23 mouse cellular contexts compared by ENCODE assay signal in the genomic region with DNA sequence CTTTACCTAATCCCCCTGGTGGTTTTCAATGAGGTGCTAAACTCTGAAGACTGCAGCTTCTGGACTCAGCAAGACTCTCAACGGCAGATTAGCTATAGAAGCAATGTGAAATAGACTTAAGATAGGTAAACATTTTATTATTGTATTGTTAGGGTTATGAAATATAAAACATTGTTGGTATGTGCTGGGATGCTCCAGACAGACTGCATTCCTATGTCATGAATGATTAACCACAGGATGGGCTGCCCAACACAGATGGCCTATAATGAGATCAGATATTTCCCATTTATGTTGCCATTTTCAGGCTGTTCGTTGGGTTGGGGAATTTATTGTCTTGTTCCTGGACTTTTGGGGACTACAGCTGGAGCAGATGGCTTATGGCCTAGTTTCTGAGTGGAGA.
"Had no signal": no experiment of that assay in that cellular context is flagged by ENCODE, and none has a peak within 500 bp of the region (broad histone marks: within the 10 kb centered on the region; RNA-seq: fewer than 3 reads in every experiment).

No protein-coding gene starts in this region.

- H3K27ac ChIP-seq: heart, embryonic 10.5 days; hindbrain, embryonic 10.5 days; hindbrain, embryonic 12.5 days; hindbrain, embryonic 14.5 days; intestine, embryonic 15.5 days; kidney, embryonic 15.5 days; kidney, postnatal 0 days; limb, embryonic 10.5 days; limb, embryonic 12.5 days; liver, embryonic 13.5 days had no signal

- DNase-seq: gastrocnemius, postnatal 10 days; gastrocnemius, postnatal 25 days; heart, adult 18-20 months; heart, postnatal 10 days; heart, postnatal 4 days; kidney, adult 2 months; kidney, adult 9 months; kidney, postnatal 14 days; kidney, postnatal 36 days; layer of hippocampus, adult 9-11 months; layer of hippocampus, postnatal 36 days; liver; liver, embryonic 13.5 days had no signal

- H3K36me3 ChIP-seq: heart, embryonic 10.5 days; heart, embryonic 12.5 days; hindbrain, embryonic 10.5 days; hindbrain, embryonic 12.5 days; intestine, embryonic 15.5 days; kidney, embryonic 15.5 days; limb, embryonic 10.5 days; limb, embryonic 12.5 days; liver, embryonic 13.5 days had no signal

- H3K27me3 ChIP-seq: heart, embryonic 12.5 days; hindbrain, embryonic 12.5 days; intestine, embryonic 15.5 days; kidney, embryonic 15.5 days; limb, embryonic 12.5 days; liver, embryonic 13.5 days had no signal

- H3K4me3 ChIP-seq: heart, embryonic 10.5 days; heart, embryonic 12.5 days; hindbrain, embryonic 10.5 days; hindbrain, embryonic 12.5 days; intestine, embryonic 15.5 days; kidney, embryonic 15.5 days; limb, embryonic 10.5 days; limb, embryonic 12.5 days; liver, embryonic 13.5 days had no signal
